Mouse (Mus musculus) cortical plate, adult 2 months (tissue): ENCODE data around the gene Kcnk1. TPM values are rescaled to one million over a fixed set of nuclear protein-coding genes. Genes with fewer than 3 reads are reported as not detected.

Source experiments
- H3K27ac ChIP-seq: fragments of 200-500 bp; 2 replicates; pipeline ENCODE4 v1.5.1; 2012; ENCODE audit warnings: low read length, control low read depth, inconsistent platforms; ENCODE audit not compliant: insufficient read depth
- H3K4me1 ChIP-seq: fragments of 200-500 bp; 2 replicates; pipeline ENCODE4 v1.6.1; 2011; ENCODE audit warnings: low read length; ENCODE audit not compliant: control insufficient read depth, insufficient read depth
- H3K4me3 ChIP-seq: fragments of 200-500 bp; 2 replicates; pipeline ENCODE4 v1.5.1; 2011; ENCODE audit warnings: mild to moderate bottlenecking, low read length, control low read depth; ENCODE audit not compliant: insufficient read depth
- CTCF ChIP-seq: fragments of 200-500 bp; IDR thresholded peaks from 2 replicates; pipeline ENCODE4 v1.5.1; 2011; ENCODE audit warnings: mild to moderate bottlenecking, control low read depth, low read length; ENCODE audit not compliant: insufficient read depth; ENCODE audit errors: extremely low read depth
- POLR2A ChIP-seq: fragments of 200-500 bp; IDR thresholded peaks from 2 replicates; pipeline ENCODE4 v1.6.1; 2011; ENCODE audit warnings: mild to moderate bottlenecking, low read length, control low read depth; ENCODE audit not compliant: insufficient read depth; ENCODE audit errors: extremely low read depth
- polyA plus RNA-seq: library from polyadenylated mRNA; depleted of rRNA; stranded (reverse); fragments of >200 nt; gene quantifications from 2 replicates; pipeline ENCODE4 v1.2.3, GENCODE M21; 2012

Gene Kcnk1
- polyA plus RNA-seq, 1 experiment, result 124 TPM

DNA sequence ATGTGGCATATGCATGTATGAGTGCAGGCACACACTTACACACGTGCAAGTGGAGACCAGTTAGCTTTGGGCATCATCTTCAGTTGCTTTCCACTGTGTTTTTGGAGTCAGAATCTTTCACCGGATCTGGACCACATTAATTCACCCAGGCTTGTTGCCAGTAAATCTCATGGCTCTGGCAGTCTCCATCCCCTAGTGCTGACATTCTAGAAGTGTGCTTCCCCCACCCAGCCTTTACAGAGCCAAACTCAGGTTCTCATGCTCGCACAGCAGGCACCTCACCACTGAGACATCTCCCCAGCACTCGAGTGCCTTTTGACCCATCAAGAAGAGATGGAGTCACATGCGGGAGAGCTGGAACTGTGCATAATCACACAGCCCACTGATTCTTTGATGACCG, 37.8 kb downstream of the Kcnk1 start:
- Histone ChIP-seq H3K4me3 (no peak overlapping the region), H3K4me1 (peaks cover 9% of the 10 kb centered on the region), H3K27ac (no peak overlapping the region)
- TF ChIP-seq CTCF (no peak), POLR2A (no peak)

DNA sequence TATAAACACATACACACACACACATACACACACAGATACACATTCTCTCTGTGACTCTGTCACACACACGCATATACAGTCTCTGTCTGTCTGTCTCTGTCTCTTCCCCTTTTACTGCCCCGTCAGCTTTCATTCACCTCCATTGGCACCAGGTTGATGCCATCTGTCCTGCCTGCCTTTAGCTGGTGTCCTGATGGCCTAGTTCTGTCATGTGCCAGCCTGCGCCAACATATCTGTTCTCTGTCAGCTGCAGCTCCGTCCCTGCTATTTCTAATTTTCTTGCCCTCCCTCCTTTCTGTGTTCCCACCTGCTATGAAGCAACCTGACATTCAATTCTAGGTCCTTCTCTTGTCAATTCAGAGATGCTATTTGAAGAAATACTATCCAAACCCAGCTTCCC, 40.1 kb downstream of the Kcnk1 start:
- no peak overlapping the region for H3K4me3 ChIP-seq
- H3K4me1 ChIP-seq, result peaks cover 7% of the 10 kb centered on the region
- H3K27ac ChIP-seq, result no peak overlapping the region
- TF ChIP-seq POLR2A (no peak), CTCF (no peak)

DNA sequence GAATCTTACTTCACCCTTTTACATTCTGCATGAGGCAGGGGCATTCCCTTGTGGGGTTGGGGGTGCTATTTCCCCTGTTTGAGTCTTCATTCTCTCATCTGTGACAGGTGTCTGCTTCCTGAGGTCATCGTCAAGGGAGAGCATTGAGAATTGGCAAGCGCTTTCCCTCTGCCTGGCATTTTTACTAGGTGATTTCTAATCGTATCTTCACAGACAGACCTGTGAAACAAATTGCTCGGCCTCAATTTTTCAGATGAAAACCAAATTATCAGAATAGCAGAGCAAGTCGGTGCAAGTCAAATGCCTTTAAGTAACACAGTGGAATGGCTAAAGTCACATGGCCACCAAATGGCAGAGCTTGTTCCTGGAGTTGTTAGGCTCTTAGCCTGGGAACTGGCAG, 41.4 kb downstream of the Kcnk1 start:
- TF ChIP-seq CTCF, result no peak
- no peak for TF ChIP-seq POLR2A
- Histone ChIP-seq H3K4me3 (no peak overlapping the region), H3K4me1 (peaks cover 7% of the 10 kb centered on the region), H3K27ac (peak overlapping the region; percentile 13; the same call in 1 of the 2 replicates)

DNA sequence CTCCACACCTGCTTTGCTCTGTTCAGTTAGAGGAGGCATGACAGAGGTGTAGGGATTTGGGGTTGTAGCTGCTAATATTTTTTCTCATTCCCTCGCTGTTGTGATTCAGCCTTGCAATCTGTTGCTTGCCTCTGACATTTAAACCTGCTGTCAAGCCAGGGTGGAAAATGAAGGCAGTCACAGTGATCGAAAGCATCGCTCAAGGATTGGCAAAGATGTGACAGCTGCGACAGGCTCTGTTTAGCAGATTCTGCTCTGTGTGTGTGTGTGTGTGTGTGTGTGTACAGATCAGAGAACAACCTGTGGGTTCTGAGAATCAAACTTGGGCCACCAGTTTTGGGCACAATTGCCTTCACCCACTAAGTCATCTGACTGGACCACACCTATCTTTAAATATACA, 50.8 kb downstream of the Kcnk1 start:
- TF ChIP-seq POLR2A (no peak), CTCF (no peak)
- Histone ChIP-seq H3K4me3 (no peak overlapping the region), H3K27ac (no peak overlapping the region), H3K4me1 (no peaks in the 10 kb centered on the region)

DNA sequence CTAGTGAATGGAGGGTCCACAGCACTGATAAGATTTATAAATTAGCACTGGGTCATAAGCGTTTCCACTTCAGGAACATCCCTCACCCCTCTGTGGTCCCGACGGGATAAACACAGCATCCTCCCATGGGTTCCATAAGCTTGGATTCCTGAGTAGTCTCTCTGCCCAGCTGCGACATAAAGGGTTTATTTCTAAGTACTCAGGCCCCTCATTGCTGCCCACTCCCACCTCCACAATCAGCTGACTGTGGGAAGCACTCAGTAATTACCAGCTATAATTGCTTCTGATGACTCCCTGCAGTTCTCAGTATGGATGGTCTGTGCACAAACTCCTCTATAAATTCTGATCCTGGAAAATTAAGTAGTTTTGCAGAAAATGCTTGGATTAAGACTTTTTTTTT, 58.9 kb downstream of the Kcnk1 start:
- Histone ChIP-seq H3K4me1 (peaks cover 2% of the 10 kb centered on the region; the same call in 1 of the 2 replicates), H3K27ac (no peak overlapping the region), H3K4me3 (no peak overlapping the region)
- TF ChIP-seq CTCF (no peak), POLR2A (no peak)

DNA sequence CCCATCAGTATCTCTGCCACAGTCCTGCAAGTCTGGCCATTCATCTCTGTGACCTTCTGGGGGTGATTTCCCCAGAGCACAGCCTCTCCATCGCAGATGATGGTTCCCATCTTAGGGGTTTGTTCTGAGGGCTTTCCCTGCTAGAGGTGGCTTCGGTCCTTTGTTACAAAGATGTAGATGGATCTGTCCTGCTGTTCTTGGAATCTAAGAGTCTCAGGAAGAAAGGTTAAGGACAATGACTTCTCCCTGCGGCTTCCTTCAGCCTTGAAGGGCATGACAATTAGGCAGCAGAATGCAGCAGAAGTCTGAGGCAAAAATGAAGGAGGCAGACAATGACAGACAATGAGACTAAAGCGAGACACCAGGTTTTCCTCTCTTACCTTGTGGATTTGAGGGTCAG, 63.9 kb downstream of the Kcnk1 start:
- H3K27ac ChIP-seq, result no peak overlapping the region
- TF ChIP-seq CTCF (no peak), POLR2A (no peak)
- no peaks in the 10 kb centered on the region for H3K4me1 ChIP-seq
- H3K4me3 ChIP-seq, result no peak overlapping the region

DNA sequence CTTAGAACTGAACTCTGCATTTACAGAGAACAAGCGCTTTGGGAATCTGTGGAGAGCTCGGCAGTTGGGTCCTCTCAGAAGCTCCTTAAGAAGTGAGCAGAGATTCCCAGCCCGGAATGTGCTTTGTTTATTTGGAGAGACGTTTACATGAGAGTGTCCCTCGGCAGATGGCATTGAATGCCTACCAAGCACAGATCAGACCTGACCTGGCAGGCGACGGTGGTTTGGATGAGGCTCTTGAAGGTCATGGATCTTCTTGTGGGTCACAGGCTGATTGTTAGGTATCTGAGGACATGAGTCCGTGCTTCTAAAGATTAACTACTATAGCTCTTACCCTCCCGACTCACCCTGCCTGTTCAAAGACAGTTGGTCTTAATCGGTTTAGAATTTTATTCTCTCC, 67.9 kb downstream of the Kcnk1 start:
- H3K4me3 ChIP-seq, result no peak overlapping the region
- TF ChIP-seq CTCF, result no peak
- no peak for TF ChIP-seq POLR2A
- H3K27ac ChIP-seq, result no peak overlapping the region

DNA sequence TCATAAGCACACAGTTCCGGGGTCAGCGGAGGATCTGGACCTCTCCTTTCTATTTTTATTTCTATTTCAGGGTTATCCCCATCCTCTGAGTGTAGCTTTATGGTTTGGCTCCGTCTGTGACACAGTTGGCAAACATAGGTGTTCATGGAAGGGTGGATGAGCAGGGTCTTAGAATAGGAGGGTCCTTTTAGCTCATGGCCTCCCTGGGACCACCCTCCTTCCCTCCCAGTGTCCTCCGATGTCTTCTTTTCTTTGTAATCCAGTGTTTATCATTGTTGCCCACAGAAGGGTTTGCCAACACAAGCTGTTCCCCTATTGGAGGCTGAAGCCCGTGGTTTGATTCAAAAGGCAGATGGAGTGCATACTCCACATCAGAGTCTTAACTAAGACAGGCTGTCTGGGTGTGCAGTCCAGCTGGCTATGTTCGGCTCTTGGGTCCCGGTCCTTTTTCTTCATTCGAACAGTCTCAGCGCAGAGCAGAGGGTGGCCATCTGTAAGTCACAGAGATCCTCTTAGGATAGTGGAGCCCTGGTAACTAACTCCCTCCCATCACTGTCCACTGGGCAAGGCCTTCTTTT, 69.0 kb downstream of the Kcnk1 start:
- H3K27ac ChIP-seq, result no peak overlapping the region
- H3K4me3 ChIP-seq, result no peak overlapping the region
- no peaks in the 10 kb centered on the region for H3K4me1 ChIP-seq
- no peak for TF ChIP-seq POLR2A
- no peak for TF ChIP-seq CTCF

More for the DNA sequence above, 67.9 kb downstream of the Kcnk1 start:
- H3K4me1 ChIP-seq, result no peaks in the 10 kb centered on the region

DNA sequence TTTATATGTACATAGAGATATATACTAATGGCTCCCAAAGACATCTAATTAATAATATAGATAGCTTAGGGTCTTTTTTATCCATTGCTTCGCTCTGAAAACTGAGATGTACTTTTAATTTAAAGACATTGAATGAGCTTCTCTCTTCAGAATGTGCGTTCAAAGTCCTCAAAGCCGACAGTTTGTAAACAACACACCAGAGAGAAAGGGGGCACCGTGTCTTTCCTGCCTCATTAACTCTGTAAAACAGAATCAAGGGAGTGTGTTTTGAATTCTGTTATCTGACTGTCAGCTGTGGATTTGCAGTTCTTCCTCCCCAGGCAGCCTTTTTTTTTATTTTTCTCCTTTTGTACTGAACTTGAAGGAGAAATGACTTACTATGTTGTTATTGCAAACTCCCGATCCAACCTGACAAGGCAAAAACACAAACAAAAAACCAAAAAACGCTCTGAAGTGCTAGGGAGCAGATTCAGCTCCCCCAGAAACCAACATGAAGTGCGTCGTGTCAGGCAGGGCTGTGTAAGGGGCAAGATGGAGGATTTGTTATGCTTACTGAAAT, 69.7 kb downstream of the Kcnk1 start:
- no peak for TF ChIP-seq CTCF
- TF ChIP-seq POLR2A, result no peak
- H3K4me1 ChIP-seq, result no peaks in the 10 kb centered on the region
- no peak overlapping the region for H3K4me3 ChIP-seq
- no peak overlapping the region for H3K27ac ChIP-seq

DNA sequence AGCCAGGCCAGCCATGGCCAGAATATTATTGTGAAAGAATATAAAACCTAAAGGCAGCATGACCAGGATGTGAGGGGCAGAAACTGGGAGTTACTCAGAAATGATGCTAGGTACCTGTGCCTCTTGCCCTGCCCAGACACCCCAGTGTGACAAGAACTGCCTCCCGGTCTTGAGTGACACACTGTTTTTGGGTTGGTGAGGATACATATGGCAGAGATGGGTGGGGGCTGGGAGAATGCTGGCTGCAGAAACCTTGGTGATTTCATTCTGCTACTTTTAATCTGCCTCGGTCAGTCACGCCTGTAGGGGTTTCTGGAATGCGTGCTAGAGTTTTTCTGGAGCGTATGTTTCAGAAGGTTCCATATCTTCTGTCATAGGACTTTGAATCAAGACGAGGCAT, 72.3 kb downstream of the Kcnk1 start:
- TF ChIP-seq POLR2A (no peak), CTCF (no peak)
- no peaks in the 10 kb centered on the region for H3K4me1 ChIP-seq
- H3K4me3 ChIP-seq, result no peak overlapping the region
- H3K27ac ChIP-seq, result no peak overlapping the region
